Mouse (Mus musculus) forebrain, postnatal 0 days (tissue): ENCODE data around the gene Gm10382. TPM values are rescaled to one million over a fixed set of nuclear protein-coding genes. Genes with fewer than 3 reads are reported as not detected.

Experiments used
- ATAC-seq: fragments of 200-750 bp; cut with Nextera tagmentation; 2 replicates; pipeline ENCODE4 v1.8.0; 2017; ENCODE audit warnings: mild to moderate bottlenecking, moderate library complexity
- DNase-seq: peaks from one replicate; pipeline ENCODE4 v3.0.0-alpha.2; 2015
- H3K27ac ChIP-seq: fragments of 300-500 bp; sonication (generic); 2 replicates; pipeline ENCODE4 v1.5.1; 2014; ENCODE audit warnings: low read depth, mild to moderate bottlenecking, antibody characterized with exemption, low read length, moderate library complexity, mixed read lengths
- H3K27me3 ChIP-seq: fragments of 300-500 bp; sonication (generic); 2 replicates; pipeline ENCODE4 v1.6.1; 2014; ENCODE audit warnings: mild to moderate bottlenecking, low read length, mixed read lengths; ENCODE audit not compliant: insufficient read depth
- H3K36me3 ChIP-seq: fragments of 300-500 bp; sonication (generic); 2 replicates; pipeline ENCODE4 v1.6.1; 2014; ENCODE audit warnings: mild to moderate bottlenecking, moderate library complexity; ENCODE audit not compliant: insufficient read depth
- H3K4me1 ChIP-seq: fragments of 300-500 bp; sonication (generic); 2 replicates; pipeline ENCODE4 v1.6.1; 2014; ENCODE audit warnings: antibody characterized with exemption; ENCODE audit not compliant: insufficient read depth
- H3K4me2 ChIP-seq: fragments of 300-500 bp; sonication (generic); 2 replicates; pipeline ENCODE4 v1.6.1; 2014; ENCODE audit warnings: low read depth, mild to moderate bottlenecking, moderate library complexity
- H3K4me3 ChIP-seq: fragments of 300-500 bp; sonication (generic); 2 replicates; pipeline ENCODE4 v1.5.1; 2014; ENCODE audit warnings: low read depth, low read length, mixed read lengths
- H3K9ac ChIP-seq: fragments of 300-500 bp; sonication (generic); 2 replicates; pipeline ENCODE4 v1.6.1; 2014; ENCODE audit warnings: mild to moderate bottlenecking
- H3K9me3 ChIP-seq: fragments of 300-500 bp; sonication (generic); 2 replicates; pipeline ENCODE4 v1.6.1; 2016; ENCODE audit warnings: low read length
- CTCF ChIP-seq: sonication (generic); IDR thresholded peaks from 2 replicates; pipeline ENCODE4 v1.5.1; 2016; ENCODE audit warnings: antibody characterized with exemption, control low read depth, low read depth
- WGBS: fragments of 180-500 bp; shearing (Covaris S2); extraction: QIAGEN DNeasy Blood & Tissue Kit; methylation state at CpG from one replicate; pipeline ENCODE4 v1.1.7; 2014; 5-methylcytosine and 5-hydroxymethylcytosine counted together
- polyA plus RNA-seq: library from polyadenylated mRNA; unstranded; fragments of >200 nt; fragmentation: Nextera tagmentation; extraction: Ambion mirVana; gene quantifications from 2 replicates; pipeline ENCODE4 v1.2.1, GENCODE M21; 2015
- total RNA-seq: library from RNA; depleted of rRNA; stranded (reverse); fragments of >200 nt; gene quantifications from 2 replicates; pipeline ENCODE4 v1.2.3, GENCODE M21; 2014; rRNA removed

Gene Gm10382
- total RNA-seq: 1.00 TPM in 1 of 2 replicates, not detected in the other
- polyA plus RNA-seq: 0.25 and 0.34 TPM in 2 replicates

DNA sequence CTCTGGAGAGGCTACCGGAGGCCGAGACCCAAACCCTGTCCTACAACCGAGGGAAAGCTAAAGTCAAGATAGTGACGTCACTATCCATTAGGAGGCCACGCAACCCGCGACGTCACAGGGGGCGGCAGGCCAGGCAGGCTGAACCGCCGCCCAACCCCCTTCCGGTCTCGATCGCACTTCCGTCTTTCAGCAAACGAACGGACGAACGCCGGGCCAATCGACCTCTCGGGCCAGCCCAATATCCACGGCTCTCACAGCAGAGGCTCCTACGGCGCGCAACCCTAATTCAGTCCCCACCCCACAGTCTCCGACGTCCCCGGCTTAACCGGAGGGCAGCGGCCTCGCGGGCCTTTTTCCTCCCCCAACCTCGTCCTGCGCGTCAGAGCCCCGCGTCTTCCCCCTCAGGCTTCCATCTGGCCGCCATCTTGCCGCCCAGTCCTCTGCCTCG, at the start of gene Gm10382:
Gm10382 (plus strand) TSS at position 192 of the 448 bp plus-strand sequence.
- no peak for TF ChIP-seq CTCF
- Histone ChIP-seq H3K9ac (peak within 1 kb of the TSS; percentile 99), H3K27ac (peak within 1 kb of the TSS; percentile 97), H3K9me3 (no peaks in the 10 kb centered on the region), H3K4me3 (peak within 1 kb of the TSS; percentile 100), H3K4me2 (peak within 1 kb of the TSS; percentile 93), H3K4me1 (peaks cover 19% of the 10 kb centered on the region), H3K36me3 (peaks cover 16% of the 10 kb centered on the region), H3K27me3 (no peaks in the 10 kb centered on the region)
- DNase-seq: peak; percentile 80
- WGBS: under 1% methylated on average over 40 of the region's 41 CpGs
- peak; percentile 15; the same call in 1 of the 2 replicates for ATAC-seq

DNA sequence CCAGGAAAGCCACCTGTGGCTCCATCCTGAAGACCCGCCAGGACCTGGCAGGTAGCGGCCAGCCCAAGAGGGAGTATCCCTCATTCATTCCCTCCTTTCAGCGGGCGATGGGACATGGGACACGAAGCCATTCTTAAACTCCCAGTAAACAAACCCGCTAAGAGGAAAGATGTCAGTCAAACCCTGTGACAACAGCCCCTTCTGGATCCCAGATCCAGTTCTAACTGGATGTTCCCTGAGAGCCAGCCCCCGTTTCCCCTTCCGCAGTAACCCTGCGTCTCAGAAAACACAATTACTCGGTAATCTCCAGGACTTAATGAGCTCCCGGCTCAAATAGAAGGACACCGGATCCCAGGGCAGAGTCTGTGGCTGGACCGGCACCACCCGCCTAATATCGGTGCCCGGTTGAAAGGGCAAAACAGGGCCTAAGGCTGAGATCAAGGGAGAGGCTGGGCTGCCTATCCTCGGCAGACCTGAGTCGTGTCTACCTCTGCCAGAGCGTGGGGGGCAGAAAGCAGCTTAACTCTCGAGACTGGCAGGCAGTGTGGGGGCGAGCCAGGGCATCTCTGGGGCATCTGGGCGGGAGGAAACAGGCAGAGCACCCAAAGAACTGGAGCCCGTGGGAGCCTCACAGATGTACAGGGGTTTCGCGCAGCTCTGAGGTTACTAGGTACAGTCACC, 49.1 kb upstream of the Gm10382 start:
- peaks cover 15% of the 10 kb centered on the region for H3K4me1 ChIP-seq
- TF ChIP-seq CTCF: no peak
- no peaks in the 10 kb centered on the region for H3K9me3 ChIP-seq
- peak overlapping the region; percentile 16; the same call in 1 of the 2 replicates for H3K27ac ChIP-seq
- WGBS: 3% methylated on average over 25 of the region's 25 CpGs
- H3K4me3 ChIP-seq: peak overlapping the region; percentile 76
- H3K4me2 ChIP-seq: peak overlapping the region; percentile 92
- peak; percentile 43 for DNase-seq
- peak; percentile 63 for ATAC-seq
- no peaks in the 10 kb centered on the region for H3K27me3 ChIP-seq
- H3K36me3 ChIP-seq: no peaks in the 10 kb centered on the region
- peak overlapping the region; percentile 81 for H3K9ac ChIP-seq

DNA sequence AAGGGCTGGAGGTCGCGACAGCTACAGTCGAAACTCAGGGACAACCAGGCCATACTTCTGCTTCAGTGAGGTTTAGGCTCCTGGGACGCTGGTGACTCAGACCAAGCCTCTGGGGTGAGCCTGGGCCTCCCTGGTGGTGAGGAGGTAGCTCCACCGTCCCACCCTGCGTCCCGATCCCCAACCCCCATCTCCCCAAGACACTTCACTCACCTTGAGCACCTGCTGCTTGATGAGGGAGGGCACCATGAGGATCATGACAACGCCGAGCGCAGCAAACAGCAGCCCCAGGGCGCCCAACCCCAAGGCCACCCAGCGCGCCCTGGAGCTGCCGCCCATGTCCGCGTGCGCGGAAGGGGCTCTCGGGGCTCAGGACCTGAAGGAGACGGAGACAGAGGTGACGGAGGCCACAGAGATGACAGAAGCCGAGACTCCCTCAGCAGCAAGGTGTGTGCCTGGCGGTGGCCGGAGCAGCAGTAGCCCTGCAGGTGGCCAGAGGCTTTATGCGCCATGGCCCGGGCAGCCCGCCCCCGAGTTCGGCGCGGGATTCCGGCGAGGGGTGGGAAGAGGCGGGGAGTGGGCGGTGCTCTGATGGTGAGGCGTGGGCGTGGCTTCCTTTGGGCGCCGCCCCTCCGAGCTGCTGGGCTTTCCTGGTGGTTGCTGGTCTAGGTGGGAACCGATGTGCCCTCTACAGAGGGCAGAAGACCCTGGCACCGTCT, 48.4 kb upstream of the Gm10382 start, which contains the start of gene Scarb1:
Scarb1 (minus strand) TSS at position 548 of the 716 bp plus-strand sequence.
- TF ChIP-seq CTCF: 0 out of 2 replicates have a peak, but pooled peaks have one; percentile 5
- peak; percentile 82 for ATAC-seq
- H3K9ac ChIP-seq: peak within 1 kb of the TSS; percentile 81
- WGBS: under 1% methylated on average over 42 of the region's 42 CpGs
- H3K4me2 ChIP-seq: peak within 1 kb of the TSS; percentile 92
- peaks cover 15% of the 10 kb centered on the region for H3K4me1 ChIP-seq
- peak within 1 kb of the TSS; percentile 16; the same call in 1 of the 2 replicates for H3K27ac ChIP-seq
- no peaks in the 10 kb centered on the region for H3K9me3 ChIP-seq
- H3K4me3 ChIP-seq: peak within 1 kb of the TSS; percentile 76
- H3K36me3 ChIP-seq: no peaks in the 10 kb centered on the region
- no peaks in the 10 kb centered on the region for H3K27me3 ChIP-seq
- peak; percentile 84 for DNase-seq

DNA sequence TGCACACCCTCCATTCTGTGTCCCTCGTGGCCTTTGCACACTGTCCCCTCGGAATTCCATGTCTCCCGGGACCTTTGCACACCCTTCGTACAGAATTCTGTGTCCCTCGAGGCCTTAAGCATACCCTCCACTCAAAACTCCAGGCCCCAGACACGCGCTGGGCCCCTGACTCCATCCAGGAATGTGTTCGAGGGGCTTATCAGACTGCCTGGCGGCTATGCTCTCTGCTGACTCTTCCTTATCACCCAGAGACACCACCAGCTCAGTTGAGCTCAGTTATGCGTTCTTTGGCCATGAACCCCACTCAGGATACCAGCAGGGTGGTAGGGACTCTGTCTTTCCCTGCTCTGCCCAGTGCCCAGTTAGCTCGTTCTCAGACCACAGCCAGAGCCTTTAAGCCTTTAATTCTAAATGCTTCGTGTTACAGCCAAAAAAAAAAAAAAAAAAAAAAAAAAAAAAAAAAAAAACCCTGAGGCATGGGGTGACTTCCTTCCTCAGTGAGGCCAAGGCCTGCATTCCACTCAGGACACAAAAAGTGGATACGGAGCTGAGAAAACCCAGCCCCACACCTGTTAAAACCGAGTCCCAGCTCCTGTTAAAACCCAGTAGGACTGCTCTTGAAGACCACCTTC, 47.5 kb upstream of the Gm10382 start:
- DNase-seq (no peak), ATAC-seq (no peak)
- WGBS: 59% methylated on average over 14 of the region's 14 CpGs
- no peaks in the 10 kb centered on the region for H3K36me3 ChIP-seq
- H3K4me1 ChIP-seq: peaks cover 15% of the 10 kb centered on the region
- no peaks in the 10 kb centered on the region for H3K27me3 ChIP-seq
- TF ChIP-seq CTCF: no peak
- H3K9me3 ChIP-seq: no peaks in the 10 kb centered on the region
- no peak overlapping the region for H3K27ac ChIP-seq
- H3K4me3 ChIP-seq: peak overlapping the region; percentile 76
- peak overlapping the region; percentile 81 for H3K9ac ChIP-seq
- peak overlapping the region; percentile 92 for H3K4me2 ChIP-seq

DNA sequence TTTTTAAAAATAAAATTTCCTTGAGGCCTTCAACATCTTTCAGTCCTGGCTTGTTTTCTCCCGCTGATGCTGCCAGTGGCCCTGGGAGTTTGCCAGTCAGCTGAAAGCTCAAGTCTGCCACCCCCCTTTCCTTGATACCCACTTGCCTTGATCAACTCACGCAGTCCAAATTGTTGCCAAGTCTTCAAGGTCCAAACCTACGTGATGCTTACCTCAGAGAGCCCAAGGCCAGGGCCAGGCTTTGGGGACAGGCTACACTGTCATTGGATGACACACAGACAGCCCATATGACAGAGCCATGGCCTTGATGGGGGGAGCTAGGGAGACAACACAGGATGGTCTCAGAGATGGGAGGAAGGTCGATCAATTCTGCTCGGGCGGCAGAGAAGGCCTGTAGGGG, 44.8 kb upstream of the Gm10382 start:
- Histone ChIP-seq H3K36me3 (no peaks in the 10 kb centered on the region), H3K9me3 (no peaks in the 10 kb centered on the region), H3K4me2 (no peak overlapping the region), H3K4me1 (peaks cover 12% of the 10 kb centered on the region), H3K9ac (no peak overlapping the region), H3K27me3 (no peaks in the 10 kb centered on the region), H3K4me3 (no peak overlapping the region), H3K27ac (no peak overlapping the region)
- WGBS: 82% methylated on average over 6 of the region's 6 CpGs
- TF ChIP-seq CTCF: no peak
- ATAC-seq (no peak), DNase-seq (no peak)

- Histone ChIP-seq H3K36me3 (no peaks in the 10 kb centered on the region), H3K9ac (no peak overlapping the region), H3K27me3 (no peaks in the 10 kb centered on the region), H3K4me1 (no peaks in the 10 kb centered on the region), H3K27ac (no peak overlapping the region), H3K4me3 (no peak overlapping the region), H3K9me3 (no peaks in the 10 kb centered on the region), H3K4me2 (no peak overlapping the region)
- no peak for DNase-seq
- ATAC-seq: no peak
- 79% methylated on average over 7 of the region's 7 CpGs for WGBS
- TF ChIP-seq CTCF: no peak
Measured at GRCm38 (mm10) chr5:125348067-125348466, 41.1 kb upstream of the Gm10382 start.
